Mouse (Mus musculus) thymus, postnatal 4 days (tissue): ENCODE measurements around the gene Gm128.

Experiments used
- DNase-seq: peaks from one replicate; pipeline ENCODE4 v3.0.0; 2021

The Gm128 gene

DNA sequence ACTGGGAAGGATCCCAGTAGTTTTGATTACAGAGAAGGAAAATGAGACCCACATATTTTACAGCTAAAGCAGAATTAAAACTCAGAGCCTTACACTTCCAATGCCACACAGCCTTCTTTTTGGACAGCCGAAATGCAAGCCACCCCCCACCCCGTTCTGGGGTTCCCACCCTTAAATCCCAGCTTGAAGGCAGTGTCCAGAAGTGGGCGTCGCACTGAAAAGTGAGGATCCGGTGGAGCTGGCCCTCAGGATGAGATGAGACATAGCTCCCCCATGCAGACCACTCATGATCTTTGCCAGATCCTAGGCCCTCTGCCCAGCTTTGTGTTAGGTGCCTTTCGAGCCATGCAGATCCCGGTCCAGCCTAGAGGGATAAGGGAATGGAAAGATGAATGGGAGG is at the start of gene Gm128:
Gene Gm128, minus strand, starts transcription at position 101 of the 400 bp plus-strand sequence.
- DNase-seq, result no peak

GRCm38 (mm10) chr3:95291041-95291440 is 49.6 kb upstream of the Gm128 start:
- no peak for DNase-seq

GRCm38 (mm10) chr3:95290156-95290555 is 48.8 kb upstream of the Gm128 start:
- DNase-seq, result no peak

DNA sequence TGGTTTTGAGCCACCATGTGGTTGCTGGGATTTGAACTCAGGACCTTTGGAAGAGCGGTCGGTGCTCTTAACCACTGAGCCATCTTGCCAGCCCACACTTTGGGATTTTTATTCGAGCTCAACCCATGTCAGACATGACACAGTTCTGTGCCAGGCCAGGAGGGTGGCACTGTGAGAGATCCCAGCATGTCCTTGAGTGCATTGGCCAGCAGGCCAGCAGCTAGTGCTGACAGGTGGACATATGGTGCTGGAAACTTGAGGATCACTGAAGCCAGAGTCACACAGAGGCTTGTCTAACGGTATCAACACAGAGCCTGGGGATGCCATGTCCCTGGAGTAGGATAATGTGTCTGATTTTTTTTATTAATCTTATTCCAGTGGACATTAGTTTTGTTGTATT is 48.0 kb upstream of the Gm128 start:
- no peak for DNase-seq

GRCm38 (mm10) chr3:95287541-95287940 is 46.1 kb upstream of the Gm128 start:
- DNase-seq, result no peak

GRCm38 (mm10) chr3:95286510-95286909 is 45.1 kb upstream of the Gm128 start:
- no peak for DNase-seq

DNA sequence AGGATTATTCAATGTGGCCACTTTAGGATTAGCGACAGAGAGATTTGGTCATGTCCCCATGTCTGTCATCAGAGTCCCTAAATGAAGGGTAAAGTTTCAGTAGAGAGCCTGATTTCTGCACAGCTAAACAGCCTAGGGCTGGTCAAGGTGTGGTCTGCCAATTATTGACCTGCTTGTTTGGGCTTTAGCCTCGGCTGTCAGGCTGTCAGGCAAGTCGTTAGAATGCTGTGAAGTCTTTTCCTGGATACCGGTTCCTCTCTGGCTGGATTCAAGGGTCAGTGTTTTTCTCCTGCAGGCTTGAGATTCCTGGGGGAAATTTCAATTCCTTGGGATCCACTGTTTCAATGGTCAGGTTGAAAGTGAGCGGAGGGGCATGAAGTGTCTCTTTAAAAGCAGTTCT is 44.6 kb upstream of the Gm128 start:
- DNase-seq, result no peak

DNA sequence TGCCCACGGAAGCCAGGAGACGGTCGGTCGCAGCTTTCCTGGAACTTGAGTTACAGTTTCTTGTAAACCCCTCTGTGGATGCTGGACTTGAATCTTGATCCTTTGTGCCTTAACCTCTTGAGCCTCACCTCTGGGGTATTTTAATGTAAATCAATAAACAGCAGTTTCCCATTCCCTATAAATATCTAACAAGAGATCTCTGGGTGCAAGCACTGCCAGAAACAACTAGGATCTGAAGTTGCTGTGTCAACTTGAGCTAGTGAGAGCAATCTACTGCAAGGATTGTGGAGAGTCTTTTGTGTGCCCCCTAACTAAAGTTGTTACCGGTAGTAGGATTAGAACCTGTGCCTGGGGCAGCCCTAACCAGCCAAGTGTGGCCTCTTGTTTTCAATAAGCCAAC is 44.0 kb upstream of the Gm128 start:
- no peak for DNase-seq

DNA sequence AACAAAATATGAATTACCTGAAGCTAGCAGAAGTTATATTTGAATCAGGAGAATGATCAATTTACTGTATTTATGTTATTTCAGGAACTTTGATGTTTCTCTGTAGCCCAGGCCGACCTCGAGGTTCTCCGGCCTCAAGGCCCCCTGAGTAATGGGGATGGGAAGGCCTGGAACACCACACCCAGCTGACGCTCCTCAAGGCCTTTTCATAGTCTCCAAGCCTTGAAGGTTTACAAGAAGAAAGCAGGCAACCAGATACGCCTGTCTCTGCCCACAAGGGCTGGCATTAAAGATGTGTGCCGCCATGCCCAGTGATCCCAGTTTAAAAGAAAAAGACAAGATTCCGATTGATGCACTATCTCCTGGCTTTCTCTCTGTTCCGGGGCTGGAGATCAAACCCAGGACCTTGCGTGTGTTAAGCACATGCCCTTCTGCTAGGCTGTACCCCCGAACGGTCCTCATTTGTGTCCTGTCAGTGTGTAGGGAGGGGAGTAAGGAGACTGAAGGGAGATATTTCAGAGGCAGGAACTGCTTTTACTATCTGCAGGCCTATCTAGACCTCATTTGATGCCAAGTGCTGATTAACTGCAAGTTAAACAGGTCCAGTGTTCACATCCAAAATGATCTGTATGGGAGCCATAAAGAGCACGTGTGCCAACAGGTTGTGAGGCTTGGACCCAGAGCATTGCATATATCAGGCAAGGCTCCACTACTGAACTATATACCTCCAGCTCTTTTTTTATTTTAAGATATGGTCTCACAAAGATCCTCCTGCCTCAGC is 43.3 kb upstream of the Gm128 start:
- no peak for DNase-seq

DNA sequence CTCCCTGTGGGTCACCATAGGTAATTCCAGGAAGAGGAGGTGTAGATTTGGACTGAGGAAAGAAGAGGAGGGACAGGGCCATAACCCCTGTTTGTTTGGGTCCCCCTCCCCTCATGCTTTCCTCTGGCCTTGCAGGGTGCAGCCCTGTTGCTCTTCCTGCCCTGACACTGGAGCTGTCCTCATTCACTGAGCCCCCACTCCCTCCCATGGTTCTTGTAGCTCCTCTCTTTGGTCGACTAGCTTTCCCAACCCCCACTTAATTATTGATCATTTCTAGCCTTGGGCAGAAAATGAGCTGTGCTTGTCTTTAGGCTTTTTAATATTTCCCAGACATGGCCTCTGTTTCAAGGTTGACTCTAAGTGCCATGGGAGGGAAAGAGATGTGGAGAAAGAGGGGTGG is 42.7 kb upstream of the Gm128 start:
- DNase-seq, result no peak

DNA sequence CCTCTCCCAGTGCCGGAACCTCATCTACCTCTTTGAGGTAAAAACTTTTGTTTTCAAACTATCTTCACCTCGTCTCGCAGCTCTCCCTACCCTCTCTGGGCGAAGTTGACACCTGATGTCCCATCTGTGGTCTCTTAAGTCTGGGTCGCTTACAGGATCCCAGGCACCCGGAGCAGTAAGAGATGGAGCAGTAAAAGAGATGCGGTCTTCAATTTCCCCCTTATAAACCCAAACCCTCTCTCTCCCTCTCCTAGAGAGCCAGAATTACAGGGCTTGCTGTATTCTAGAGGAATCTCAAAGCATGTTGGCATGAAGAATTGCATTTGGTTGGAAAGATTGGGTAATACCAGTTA is 42.2 kb upstream of the Gm128 start:
- DNase-seq, result no peak

GRCm38 (mm10) chr3:95282865-95283588 is 41.6 kb upstream of the Gm128 start:
- DNase-seq, result peak; percentile 72

- DNase-seq, result peak; percentile 62
These were observed 41.0 kb upstream of the Gm128 start for GRCm38 (mm10) chr3:95282381-95282864.

DNA sequence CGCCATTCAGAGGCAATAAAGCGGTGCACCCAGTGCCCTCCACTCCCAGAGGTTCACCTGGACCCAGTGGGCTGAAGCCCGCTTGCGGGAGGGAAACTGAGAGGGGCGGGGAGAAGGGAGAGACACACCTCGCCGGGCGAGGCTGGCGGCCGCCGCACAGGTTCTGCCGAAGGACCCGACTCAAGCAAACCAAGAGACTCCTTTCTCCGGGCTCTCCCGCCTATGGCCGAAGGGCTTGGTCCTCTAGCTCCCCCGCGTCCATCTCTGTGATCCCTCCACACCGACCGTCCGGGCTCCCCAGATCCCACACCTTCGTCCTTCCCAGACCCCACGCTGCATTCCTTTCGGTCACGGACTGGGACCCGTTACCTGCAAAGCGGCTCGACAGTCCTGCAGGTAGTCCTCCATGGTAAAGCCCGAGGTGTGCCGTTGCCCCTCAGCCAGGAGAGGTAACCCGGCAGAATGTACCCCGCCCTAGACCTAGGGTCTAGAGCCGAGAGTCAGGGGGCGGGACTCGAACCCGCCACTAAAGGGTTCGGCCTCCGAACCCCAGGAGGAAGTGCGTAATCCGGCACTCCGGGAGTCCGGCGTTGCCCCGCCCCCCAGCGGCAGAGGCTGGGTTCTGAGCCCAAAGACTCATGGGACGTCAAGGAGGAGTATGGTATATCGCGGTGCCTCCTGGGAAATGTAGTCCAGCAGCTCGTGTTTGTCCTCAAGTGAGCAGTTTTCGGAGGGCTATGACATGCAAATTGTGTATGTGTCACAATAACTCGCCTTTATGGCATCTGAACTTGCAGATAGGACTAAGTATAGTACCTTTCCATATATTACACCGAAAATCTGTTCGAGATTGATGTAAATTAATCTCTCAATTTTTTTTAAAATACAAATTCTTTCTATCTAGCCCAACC is 40.1 kb upstream of the Gm128 start, which contains the start of the genes Mindy1 and Prune1:
Gene Mindy1, plus strand, starts transcription at position 130 of the 911 bp plus-strand sequence.
Gene Prune1, minus strand, starts transcription at position 861 of the 911 bp plus-strand sequence.
- DNase-seq, result peak; percentile 100

DNA sequence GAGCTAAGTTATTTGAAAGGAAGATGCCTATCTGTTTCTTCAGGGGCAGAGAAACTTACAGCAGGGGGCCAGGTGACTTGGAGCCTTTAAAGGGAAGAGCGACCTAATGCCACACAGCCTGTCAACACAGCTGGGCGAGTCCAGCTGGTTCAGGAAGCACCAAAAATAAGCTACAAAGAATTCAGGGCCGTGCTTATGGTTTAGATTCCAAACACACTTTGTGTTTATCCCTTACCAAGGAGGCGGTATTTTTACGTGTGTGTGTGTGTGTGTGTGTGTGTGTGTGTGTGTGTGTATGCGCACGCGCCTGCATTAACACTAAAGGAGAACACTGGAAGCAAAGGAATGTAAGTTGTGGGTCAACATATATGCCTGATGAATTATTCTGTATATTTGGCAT is 39.3 kb upstream of the Gm128 start:
- peak; percentile 31 for DNase-seq

GRCm38 (mm10) chr3:95277149-95277551 is 35.8 kb upstream of the Gm128 start:
- DNase-seq, result no peak

- no peak for DNase-seq
These were observed 35.1 kb upstream of the Gm128 start for GRCm38 (mm10) chr3:95276428-95276934.

DNA sequence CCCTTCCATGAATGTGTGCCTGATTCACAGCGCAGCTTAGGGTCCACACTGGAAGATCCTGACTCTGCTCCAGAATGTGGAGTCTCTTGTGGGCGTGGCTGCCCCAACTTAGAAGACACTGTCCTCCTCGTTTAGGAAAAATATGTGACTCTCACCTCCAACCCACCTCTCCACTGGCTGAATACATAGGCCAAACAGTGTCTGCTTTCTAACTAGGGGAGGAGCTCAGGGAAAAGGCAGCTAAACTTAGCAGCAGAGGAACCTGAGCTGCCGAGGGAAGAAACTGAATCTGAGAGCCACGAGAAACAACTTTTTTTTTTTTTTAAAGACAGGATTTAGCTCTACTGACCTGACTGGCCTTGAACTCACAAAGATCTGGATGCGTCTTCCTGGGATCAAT is 33.8 kb upstream of the Gm128 start:
- no peak for DNase-seq

DNA sequence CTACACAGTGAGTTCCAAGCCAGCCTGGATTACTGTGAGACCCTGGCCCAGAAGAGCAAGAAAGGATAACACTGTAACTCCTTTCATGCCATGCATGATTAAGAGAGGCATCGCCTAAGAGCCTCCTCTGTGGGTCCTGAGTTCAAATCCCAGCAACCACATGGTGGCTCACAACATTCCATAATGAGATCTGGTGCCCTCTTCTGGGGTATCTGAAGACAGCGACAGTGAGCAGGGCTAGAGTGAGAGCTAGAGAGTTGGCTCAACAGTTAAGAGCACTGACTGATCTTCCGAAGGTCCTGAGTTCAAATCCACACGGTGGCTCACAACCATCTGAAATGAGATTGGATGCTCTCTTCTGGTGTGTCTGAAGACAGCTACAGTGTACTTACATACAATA is 33.1 kb upstream of the Gm128 start:
- no peak for DNase-seq

DNA sequence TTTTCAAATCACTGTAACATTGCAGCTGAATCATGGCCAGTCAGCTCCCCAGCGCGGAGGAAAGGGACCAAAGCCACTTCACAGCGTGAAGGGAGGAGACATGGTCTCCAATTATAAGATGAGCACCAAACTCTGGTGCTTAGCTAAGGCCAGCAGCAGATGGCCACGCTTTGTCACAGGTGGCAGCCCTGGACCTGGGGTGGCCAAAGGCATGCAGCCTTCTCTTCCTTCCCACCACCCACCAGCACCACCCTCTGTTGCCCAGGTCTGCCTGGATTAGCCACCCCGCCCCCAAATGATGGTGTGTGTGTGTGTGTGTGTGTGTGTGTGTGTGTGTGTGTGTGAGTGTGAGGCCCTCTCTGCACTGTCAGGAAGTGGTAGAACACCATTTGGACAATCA is 32.1 kb upstream of the Gm128 start:
- no peak for DNase-seq

- DNase-seq, result no peak
These were observed 29.5 kb upstream of the Gm128 start for GRCm38 (mm10) chr3:95270766-95271364.

GRCm38 (mm10) chr3:95269789-95270188 is 28.4 kb upstream of the Gm128 start:
- DNase-seq, result no peak
